Mouse (Mus musculus): ENCODE data around the gene Tex22.

DNA sequence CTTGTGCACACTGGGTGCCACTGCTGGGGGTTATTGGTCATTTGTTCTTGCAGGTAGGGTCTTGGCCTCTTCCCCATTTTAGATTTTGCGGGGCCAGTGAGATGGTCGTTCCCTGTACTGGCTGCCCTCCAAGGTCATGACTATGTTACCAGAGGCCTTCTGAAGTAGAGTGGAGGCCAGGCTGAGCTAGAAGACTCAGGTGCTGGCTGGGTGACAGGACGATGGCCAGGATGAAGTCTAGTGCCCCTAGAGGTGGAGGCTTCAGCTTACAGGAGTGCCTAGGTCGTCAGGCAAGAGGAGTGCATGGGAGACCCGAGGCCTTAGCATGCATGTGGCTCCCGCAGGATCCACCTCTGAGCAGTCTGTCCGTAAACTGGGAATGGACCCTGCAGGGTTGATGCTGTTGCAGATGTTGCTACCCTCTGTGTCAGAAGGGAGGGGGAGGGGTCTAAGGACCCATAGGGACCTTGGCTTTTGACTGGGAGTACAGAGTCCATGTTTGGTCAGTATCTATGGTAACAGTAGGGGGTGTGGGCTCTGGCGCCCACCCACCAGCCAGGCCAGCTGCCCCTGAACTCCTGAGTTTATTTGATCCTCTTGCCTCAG is 29.6 kb downstream of the Tex22 start:
- peak; percentile 65 for TF ChIP-seq CTCF (IDR thresholded peaks at IDR 0.05; ENCODE audit: low read depth, low read length)
- no peak for TF ChIP-seq POLR2A (IDR thresholded peaks at IDR 0.05; ENCODE audit: extremely low read depth, insufficient read depth, low read length)

Data from liver, adult 2 months (tissue).